Mouse (Mus musculus): ENCODE data around the gene Mark2. TPM values are rescaled to one million over a fixed set of nuclear protein-coding genes. Genes with fewer than 3 reads are reported as not detected.

The Mark2 gene
- polyA plus RNA-seq, 1 experiment, result 239 TPM

GRCm38 (mm10) chr19:7235461-7235860 lies 106.2 kb downstream of the Mark2 start:
- TF ChIP-seq GATA1 (IDR thresholded peaks at IDR 0.05; ENCODE audit: low read length), result no peak

- TF ChIP-seq GATA1 (IDR thresholded peaks at IDR 0.05; ENCODE audit: low read length), result no peak
These were observed 107.0 kb downstream of the Mark2 start for GRCm38 (mm10) chr19:7234537-7235221.

GRCm38 (mm10) chr19:7226511-7226914 lies 115.1 kb downstream of the Mark2 start:
- TF ChIP-seq GATA1 (IDR thresholded peaks at IDR 0.05; ENCODE audit: low read length), result no peak

Other genes with a start within 250 kb of the Mark2 start
- gene Flrt1, start 236.1 kb downstream of the Mark2 start, polyA plus RNA-seq (2012), result not detected in 2 replicates
- gene Otub1, start 135.5 kb downstream of the Mark2 start, polyA plus RNA-seq (2012), result 149 and 162 TPM in 2 replicates
- gene Cox8a, start 124.2 kb downstream of the Mark2 start, polyA plus RNA-seq (2012), result 509 and 546 TPM in 2 replicates
- gene Naa40, start 100.7 kb downstream of the Mark2 start, polyA plus RNA-seq (2012), result 54.3 and 70.9 TPM in 2 replicates
- 39.8 and 53.6 TPM in 2 replicates for gene Rcor2, start 74.5 kb downstream of the Mark2 start, polyA plus RNA-seq (2012)
- 38.6 and 39.9 TPM in 2 replicates for gene Spindoc, start 41.1 kb upstream of the Mark2 start, polyA plus RNA-seq (2012)
- 28.4 and 40.7 TPM in 2 replicates for gene 2700081O15Rik, start 75.8 kb upstream of the Mark2 start, polyA plus RNA-seq (2012)
- 31.6 and 45.7 TPM in 2 replicates for gene Rtn3, start 141.4 kb upstream of the Mark2 start, polyA plus RNA-seq (2012)
- 9.5 and 13.4 TPM in 2 replicates for gene Atl3, start 152.2 kb upstream of the Mark2 start, polyA plus RNA-seq (2012)
- not detected in 2 replicates for gene Pla2g16, start 215.6 kb upstream of the Mark2 start, polyA plus RNA-seq (2012)